Mouse (Mus musculus) CD4-positive, CD25-positive, alpha-beta regulatory T cell, adult 2 months (primary cell): ENCODE measurements around the gene Mical3.

ENCODE experiments used
- DNase-seq: peaks from one replicate; pipeline ENCODE4 v3.0.0-alpha.2; 2012; ENCODE audit warnings: low read depth, low spot score

Mical3 gene

DNA sequence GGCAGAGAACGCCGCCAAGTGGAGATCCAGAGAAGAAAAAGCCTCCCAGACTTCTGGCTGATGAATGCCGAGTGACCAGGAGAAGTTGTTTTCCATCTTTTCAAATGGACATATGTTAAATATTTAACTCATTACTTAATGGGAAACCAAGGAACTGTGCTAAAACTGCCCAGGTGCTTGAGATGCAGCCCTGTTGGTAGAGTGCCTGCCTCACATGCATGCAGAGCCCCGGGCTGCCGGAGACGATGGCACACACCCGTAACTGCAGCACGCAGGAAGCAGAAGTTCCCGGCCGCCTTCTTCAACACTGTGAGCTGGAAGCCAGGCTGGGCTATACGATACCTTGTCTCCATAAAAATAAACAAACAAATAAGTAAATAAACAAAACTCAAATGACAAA, 226.8 kb downstream of the Mical3 start:
- no peak for DNase-seq

DNA sequence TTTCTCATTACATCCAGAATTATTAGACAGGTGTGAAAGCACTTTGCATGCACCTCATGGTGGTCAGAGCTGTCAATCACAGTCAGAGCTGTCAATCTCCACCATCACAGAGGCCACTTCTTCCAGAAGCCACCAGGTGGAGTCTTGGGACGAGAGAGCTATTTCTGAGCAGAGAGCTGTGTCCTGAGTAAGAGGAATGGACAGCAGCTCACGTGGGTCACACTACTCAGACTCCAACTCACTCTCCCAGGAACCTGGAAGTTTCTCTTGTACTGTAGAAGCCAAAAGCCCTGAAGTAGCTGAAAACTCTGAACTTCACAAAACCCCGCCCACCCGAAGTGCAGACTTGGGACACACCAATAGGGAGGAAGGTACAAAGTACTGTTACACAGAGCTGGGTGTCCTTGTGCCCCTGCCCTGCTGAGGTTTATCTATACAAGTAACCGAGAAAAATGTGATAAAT, 227.3 kb downstream of the Mical3 start:
- peak; percentile 47 for DNase-seq

DNA sequence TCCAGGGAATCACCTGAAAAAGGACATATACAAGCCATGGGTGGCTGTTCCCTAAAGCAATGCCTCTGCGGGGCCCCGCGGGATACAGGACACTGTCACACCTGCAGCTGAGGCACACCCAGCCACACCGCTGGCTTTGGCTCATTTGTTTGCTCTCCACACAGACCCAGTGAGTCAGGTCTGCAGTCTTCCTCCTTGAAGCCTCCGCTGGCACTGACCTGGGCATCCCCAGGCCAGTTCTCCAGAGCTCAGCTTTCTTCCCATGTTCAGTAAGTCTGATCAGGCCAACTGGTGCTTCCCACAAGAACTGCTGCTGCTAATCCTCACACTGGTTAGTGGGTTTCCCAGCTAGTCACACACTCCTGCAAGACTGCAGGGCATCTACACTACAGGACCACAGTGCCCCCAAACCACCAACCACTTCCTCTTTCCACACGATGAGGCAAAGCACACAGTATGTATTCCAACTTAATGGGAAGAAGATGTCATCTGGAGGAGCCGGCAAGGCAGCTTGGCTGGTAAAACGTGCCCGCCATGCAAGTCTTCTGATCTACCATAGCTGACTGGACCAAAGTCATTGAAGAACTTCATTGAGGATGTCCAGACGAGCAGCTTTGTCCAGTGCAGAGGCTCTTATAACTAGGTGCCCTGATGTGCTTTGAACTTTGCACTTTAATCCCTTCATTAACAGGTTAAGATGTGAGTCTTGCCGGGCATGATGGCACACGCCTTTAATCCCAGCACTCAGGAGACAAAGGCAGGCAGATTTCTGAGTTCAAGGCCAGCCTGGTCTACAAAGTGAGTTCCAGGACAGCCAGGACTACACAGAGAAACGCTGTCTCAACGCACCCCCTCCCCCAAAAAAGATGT, 228.8 kb downstream of the Mical3 start:
- DNase-seq, result no peak

DNA sequence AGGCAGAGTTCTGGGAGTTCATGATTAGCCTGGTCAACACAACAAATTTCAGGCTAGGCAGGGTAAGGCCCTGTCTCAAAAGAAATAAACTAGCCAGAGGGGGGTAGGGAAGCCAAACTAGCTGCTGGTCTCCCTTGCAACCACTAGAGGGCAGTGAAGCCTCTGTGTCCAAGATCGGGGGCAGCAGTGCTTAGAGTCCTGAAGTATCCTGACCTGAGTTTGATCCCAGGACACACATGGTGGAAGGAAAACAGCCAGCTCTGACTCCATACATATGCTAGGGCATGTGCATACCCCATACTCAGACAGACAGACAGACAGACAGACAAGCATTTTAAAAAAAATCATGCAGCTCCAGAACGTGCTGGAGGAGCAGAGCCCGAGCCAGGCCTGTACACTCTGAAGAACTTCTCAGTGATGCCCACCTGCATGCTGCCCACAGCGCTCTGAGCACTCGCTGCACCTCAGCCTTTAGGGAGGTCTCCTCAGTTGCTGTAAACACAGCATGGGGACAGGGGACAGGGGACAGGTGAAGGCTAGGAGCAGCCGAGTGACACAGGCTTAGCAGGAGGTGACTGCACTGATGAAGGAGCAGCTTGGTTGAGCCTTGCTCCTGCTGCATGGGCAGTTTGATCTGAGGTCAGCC, 232.5 kb downstream of the Mical3 start:
- DNase-seq, result peak; percentile 74

DNA sequence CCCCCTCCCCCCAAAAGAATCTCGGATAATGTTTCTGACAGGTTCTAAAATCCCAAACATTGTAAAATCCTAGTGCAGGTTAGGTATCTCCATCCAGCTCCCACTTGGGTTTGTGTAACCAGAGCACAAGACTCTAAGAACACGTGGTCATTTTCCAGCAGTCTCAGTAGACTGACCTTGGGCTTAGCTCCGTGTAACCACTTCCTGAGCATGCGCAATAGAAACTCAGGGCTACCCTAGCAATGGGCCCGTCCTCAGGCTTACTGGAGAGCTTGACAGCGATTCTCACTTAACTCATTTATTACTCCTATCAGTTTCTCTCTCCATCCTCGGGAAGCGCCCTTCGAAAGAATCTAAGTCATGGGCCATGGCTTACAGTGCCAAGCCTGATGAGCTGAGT, 236.3 kb downstream of the Mical3 start:
- DNase-seq, result no peak

DNA sequence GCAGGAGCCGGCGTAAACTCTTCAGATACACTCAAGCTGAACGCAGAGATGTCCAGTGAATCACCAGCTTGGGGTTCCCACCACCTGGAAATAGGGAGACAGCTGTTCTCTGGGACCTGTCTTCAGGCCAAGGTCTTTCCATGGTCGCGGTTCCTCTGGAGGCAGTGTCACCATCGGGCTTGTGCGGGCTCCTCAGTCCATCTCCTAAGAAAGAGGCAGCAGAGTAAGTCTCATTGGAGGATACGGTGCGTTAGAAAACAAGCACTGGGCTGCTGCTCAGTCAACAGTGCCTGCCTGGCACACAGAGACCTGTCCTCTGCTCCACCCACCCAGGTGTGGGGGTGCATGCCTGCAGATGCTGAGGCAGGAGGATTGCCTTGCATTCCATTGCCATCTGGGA, 236.7 kb downstream of the Mical3 start:
- no peak for DNase-seq

DNA sequence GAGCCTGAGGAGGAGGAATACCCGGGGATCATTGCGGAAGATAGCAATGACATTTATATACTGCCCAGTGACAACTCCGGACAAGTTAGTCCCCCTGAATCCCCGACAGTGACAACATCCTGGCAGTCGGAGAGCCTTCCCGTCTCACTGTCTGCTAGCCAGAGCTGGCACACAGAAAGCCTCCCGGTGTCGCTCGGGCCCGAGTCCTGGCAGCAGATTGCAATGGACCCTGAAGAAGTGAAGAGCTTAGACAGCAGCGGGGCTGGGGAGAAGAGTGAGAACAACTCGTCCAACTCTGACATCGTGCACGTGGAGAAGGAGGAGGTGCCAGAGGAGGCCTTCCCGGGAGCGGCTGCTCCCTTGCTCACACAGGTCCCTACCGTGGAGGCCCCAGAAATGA, 244.1 kb downstream of the Mical3 start:
- no peak for DNase-seq

DNA sequence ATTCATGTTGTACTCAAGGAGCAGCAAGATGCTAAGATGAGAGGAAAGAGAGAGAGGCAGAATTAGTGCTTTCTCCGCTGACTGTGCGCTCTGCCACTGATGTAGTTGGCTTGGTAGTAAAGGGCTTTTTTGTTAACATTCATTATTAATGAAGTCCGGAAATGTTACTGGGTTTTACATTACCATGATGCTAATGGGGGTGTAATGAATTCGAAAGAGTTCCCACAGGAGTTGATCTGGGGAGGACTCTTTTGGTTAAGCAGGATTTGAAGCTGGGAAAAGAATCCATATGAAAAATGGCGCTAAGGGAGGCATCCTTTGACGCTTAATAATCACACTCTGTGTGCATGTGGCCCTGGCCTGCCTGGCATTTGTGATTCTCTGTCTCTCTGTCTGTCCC, 246.4 kb downstream of the Mical3 start:
- DNase-seq, result no peak
